Mouse (Mus musculus) lung, postnatal 0 days (tissue): ENCODE measurements around the gene Mast4. TPM values are rescaled to one million over a fixed set of nuclear protein-coding genes. Genes with fewer than 3 reads are reported as not detected.
A peak's percentile ranks its signal among the peaks of the same experiment; 100 is the strongest.

ENCODE experiments used
- ATAC-seq: fragments of 200-750 bp; cut with Nextera tagmentation; 2 replicates; pipeline ENCODE4 v1.8.0; 2017; ENCODE audit warnings: moderate library complexity
- DNase-seq: peaks from one replicate; pipeline ENCODE4 v3.0.0-alpha.2; 2016; ENCODE audit warnings: low spot score
- H3K27ac ChIP-seq: fragments of 300-500 bp; sonication (generic); 2 replicates; pipeline ENCODE4 v1.5.1; 2014; ENCODE audit warnings: antibody characterized with exemption, mild to moderate bottlenecking, low read length, mixed read lengths
- H3K27me3 ChIP-seq: fragments of 300-500 bp; sonication (generic); replicated peaks from 2 replicates; pipeline ENCODE4 v1.6.1; 2014; ENCODE audit warnings: low read length, mixed read lengths; ENCODE audit not compliant: insufficient read depth
- H3K36me3 ChIP-seq: fragments of 300-500 bp; sonication (generic); 2 replicates; pipeline ENCODE4 v1.6.1; 2014; ENCODE audit warnings: low read length, mixed read lengths; ENCODE audit not compliant: insufficient read depth
- H3K4me1 ChIP-seq: fragments of 300-500 bp; sonication (generic); 2 replicates; pipeline ENCODE4 v1.6.1; 2014; ENCODE audit warnings: antibody characterized with exemption, low read depth, low read length, mixed read lengths; ENCODE audit not compliant: insufficient read depth
- H3K4me2 ChIP-seq: fragments of 300-500 bp; sonication (generic); replicated peaks from 2 replicates; pipeline ENCODE4 v1.6.1; 2014; ENCODE audit warnings: low read depth, mild to moderate bottlenecking, low read length, moderate library complexity, mixed read lengths
- H3K4me3 ChIP-seq: fragments of 300-500 bp; sonication (generic); 2 replicates; pipeline ENCODE4 v1.5.1; 2014; ENCODE audit warnings: low read depth, low read length
- H3K9ac ChIP-seq: fragments of 300-500 bp; sonication (generic); replicated peaks from 2 replicates; pipeline ENCODE4 v1.6.1; 2014; ENCODE audit warnings: low read depth, mild to moderate bottlenecking
- H3K9me3 ChIP-seq: fragments of 300-500 bp; sonication (generic); 2 replicates; pipeline ENCODE4 v1.6.1; 2016; ENCODE audit warnings: low read length, mixed read lengths
- CTCF ChIP-seq: IDR thresholded peaks from 2 replicates; pipeline ENCODE4 v1.5.1; 2016; ENCODE audit warnings: antibody characterized with exemption, mild to moderate bottlenecking
- EP300 ChIP-seq: IDR thresholded peaks from 2 replicates; pipeline ENCODE4 v1.6.1; 2016; ENCODE audit warnings: antibody characterized with exemption, mild to moderate bottlenecking, control low read depth
- WGBS: fragments of 180-500 bp; shearing (Covaris S2); extraction: QIAGEN DNeasy Blood & Tissue Kit; methylation state at CpG from one replicate; pipeline ENCODE4 v1.1.7; 2014; 5-methylcytosine and 5-hydroxymethylcytosine counted together
- polyA plus RNA-seq: library from polyadenylated mRNA; unstranded; fragments of >200 nt; fragmentation: Nextera tagmentation; extraction: Ambion mirVana; gene quantifications from 2 replicates; pipeline ENCODE4 v1.2.1, GENCODE M21; 2015

The Mast4 gene
- polyA plus RNA-seq, 1 experiment from 2014 or later: 15.5 TPM

- no peaks in the 10 kb centered on the region for H3K9me3 ChIP-seq
- TF ChIP-seq CTCF (no peak), EP300 (no peak)
- no peak overlapping the region for H3K4me3 ChIP-seq
- H3K4me2 ChIP-seq: no peak overlapping the region
- no peak overlapping the region for H3K9ac ChIP-seq
- H3K4me1 ChIP-seq: no peaks in the 10 kb centered on the region
- H3K36me3 ChIP-seq: no peaks in the 10 kb centered on the region
- WGBS: 77% methylated on average over 2 of the region's 2 CpGs
- DNase-seq (no peak), ATAC-seq (no peak)
- no peak overlapping the region for H3K27ac ChIP-seq
- H3K27me3 ChIP-seq: no peaks in the 10 kb centered on the region
Measured at GRCm38 (mm10) chr13:102725906-102726305, 608.4 kb downstream of the Mast4 start.

GRCm38 (mm10) chr13:102725416-102725815 is 608.9 kb downstream of the Mast4 start:
- no peak for DNase-seq
- no peaks in the 10 kb centered on the region for H3K4me1 ChIP-seq
- no peak for TF ChIP-seq CTCF
- TF ChIP-seq EP300: no peak
- H3K27ac ChIP-seq: no peak overlapping the region
- no peaks in the 10 kb centered on the region for H3K9me3 ChIP-seq
- no peak for ATAC-seq
- no peak overlapping the region for H3K9ac ChIP-seq
- no peaks in the 10 kb centered on the region for H3K36me3 ChIP-seq
- no peak overlapping the region for H3K4me3 ChIP-seq
- no peak overlapping the region for H3K4me2 ChIP-seq
- no peaks in the 10 kb centered on the region for H3K27me3 ChIP-seq

- Histone ChIP-seq H3K4me1 (no peaks in the 10 kb centered on the region), H3K4me2 (no peak overlapping the region), H3K9me3 (no peaks in the 10 kb centered on the region), H3K9ac (no peak overlapping the region), H3K27me3 (no peaks in the 10 kb centered on the region), H3K27ac (no peak overlapping the region), H3K4me3 (no peak overlapping the region), H3K36me3 (no peaks in the 10 kb centered on the region)
- ATAC-seq (no peak), DNase-seq (no peak)
- 54% methylated on average over 1 of the region's 1 CpGs for WGBS
- TF ChIP-seq EP300: no peak
Measured at GRCm38 (mm10) chr13:102716973-102717372, 617.3 kb downstream of the Mast4 start.

GRCm38 (mm10) chr13:102700744-102701143 is 633.6 kb downstream of the Mast4 start:
- H3K9me3 ChIP-seq: no peaks in the 10 kb centered on the region
- no peak for ATAC-seq
- H3K27me3 ChIP-seq: no peaks in the 10 kb centered on the region
- H3K9ac ChIP-seq: no peak overlapping the region
- H3K4me1 ChIP-seq: peaks cover 4% of the 10 kb centered on the region; the same call in 1 of the 2 replicates
- DNase-seq: no peak
- 87% methylated on average over 3 of the region's 3 CpGs for WGBS
- H3K36me3 ChIP-seq: no peaks in the 10 kb centered on the region
- H3K4me3 ChIP-seq: no peak overlapping the region
- no peak for TF ChIP-seq CTCF
- no peak for TF ChIP-seq EP300
- H3K4me2 ChIP-seq: no peak overlapping the region
- no peak overlapping the region for H3K27ac ChIP-seq

- Histone ChIP-seq H3K4me3 (no peak overlapping the region), H3K9me3 (no peaks in the 10 kb centered on the region), H3K27ac (no peak overlapping the region), H3K4me2 (no peak overlapping the region), H3K36me3 (no peaks in the 10 kb centered on the region), H3K27me3 (no peaks in the 10 kb centered on the region), H3K9ac (no peak overlapping the region), H3K4me1 (peaks cover 4% of the 10 kb centered on the region; the same call in 1 of the 2 replicates)
- WGBS: 70% methylated on average over 5 of the region's 5 CpGs
- ATAC-seq (no peak), DNase-seq (peak; percentile 17)
- TF ChIP-seq CTCF: no peak
- TF ChIP-seq EP300: no peak
Measured at GRCm38 (mm10) chr13:102700176-102700575, 634.1 kb downstream of the Mast4 start.

- Histone ChIP-seq H3K36me3 (no peaks in the 10 kb centered on the region), H3K9ac (no peak overlapping the region), H3K27me3 (no peaks in the 10 kb centered on the region), H3K4me1 (peaks cover 4% of the 10 kb centered on the region; the same call in 1 of the 2 replicates), H3K9me3 (no peaks in the 10 kb centered on the region), H3K27ac (peak overlapping the region; percentile 17; the same call in 1 of the 2 replicates), H3K4me3 (peak overlapping the region; percentile 23), H3K4me2 (peak overlapping the region; percentile 48)
- WGBS: 27% methylated on average over 14 of the region's 14 CpGs
- TF ChIP-seq EP300 (no peak), CTCF (no peak)
- ATAC-seq: peak; percentile 93
- peak; percentile 80 for DNase-seq
Measured at GRCm38 (mm10) chr13:102698751-102699323, 635.5 kb downstream of the Mast4 start.
